20 mouse cellular contexts compared by ENCODE assay signal in the genomic region with DNA sequence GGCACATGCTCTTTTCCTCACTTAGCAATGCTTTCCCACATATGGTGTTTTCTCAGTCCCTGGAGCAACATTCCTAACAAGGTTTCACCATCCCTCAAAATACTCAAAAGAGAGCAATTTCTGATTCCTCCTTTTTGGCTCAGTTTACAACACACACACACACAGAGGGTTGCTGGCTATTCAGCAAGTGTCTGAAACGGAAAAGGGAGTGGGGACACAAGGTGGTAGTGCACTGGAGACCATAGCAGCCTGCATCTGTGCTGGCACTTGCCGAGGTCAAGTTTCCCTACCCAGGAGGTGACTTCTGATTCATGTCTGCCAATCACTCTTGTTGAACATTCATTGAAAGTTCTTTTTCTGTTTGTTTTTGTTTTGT. TPM values are rescaled to one million over a fixed set of nuclear protein-coding genes. Genes with fewer than 3 reads are reported as not detected.
A peak's percentile ranks its signal among the peaks of the same experiment; 100 is the strongest.
DNase-seq lines count a peak whose midpoint lies in the region; ATAC-seq and TF ChIP-seq lines count a peak whose summit lies in the region.
"Had no signal": no experiment of that assay in that cellular context is flagged by ENCODE, and none has a peak within 500 bp of the region (broad histone marks: within the 10 kb centered on the region; RNA-seq: fewer than 3 reads in every experiment).

No protein-coding gene starts in this region.

- H3K27ac ChIP-seq in gastrocnemius, adult 2 months = peak overlapping the region; percentile 79
- peak overlapping the region; percentile 60; the same call in 1 of the 2 replicates for H3K27ac ChIP-seq in heart, postnatal 0 days (ENCODE audit: low read depth)
- H3K27ac ChIP-seq in embryonic facial prominence, embryonic 13.5 days = peak overlapping the region; percentile 81
- peak overlapping the region; percentile 69 for H3K27ac ChIP-seq in embryonic fibroblast, embryonic 13.5 days (ENCODE audit: insufficient read depth, low read length)
- H3K27ac ChIP-seq: forebrain, embryonic 13.5 days; intestine, embryonic 15.5 days; liver, embryonic 13.5 days had no signal

- TF ChIP-seq POLR2A in embryonic fibroblast, embryonic 13.5 days (IDR thresholded peaks at IDR 0.05; ENCODE audit: low read depth, low read length) = no peak

- WGBS in heart, postnatal 0 days = 69% methylated on average over 2 of the region's 2 CpGs
- 42% methylated on average over 2 of the region's 2 CpGs for WGBS in embryonic facial prominence, embryonic 13.5 days

- H3K4me1 ChIP-seq in heart, postnatal 0 days (ENCODE audit: control insufficient read depth, insufficient read depth) = peaks cover 12% of the 10 kb centered on the region; the same call in 1 of the 2 replicates
- H3K4me1 ChIP-seq in embryonic facial prominence, embryonic 13.5 days = peaks cover 36% of the 10 kb centered on the region
- peaks cover 7% of the 10 kb centered on the region for H3K4me1 ChIP-seq in embryonic fibroblast, embryonic 13.5 days (ENCODE audit: control insufficient read depth, insufficient read depth, low read length)
- H3K4me1 ChIP-seq: forebrain, embryonic 13.5 days; liver, embryonic 13.5 days had no signal

- intact Hi-C loops in gastrocnemius, adult 2 months (cut with DNase I) = loop anchor here (5.0 kb wide), 1 partner anchor 56 kb away; no protein-coding TSS in a partner anchor

- ATAC-seq in heart, postnatal 0 days (ENCODE audit: insufficient read depth, low read depth) = no peak
- no peak for ATAC-seq in embryonic facial prominence, embryonic 13.5 days (ENCODE audit: insufficient number of reproducible peaks, insufficient read depth, low FRiP score, low TSS enrichment, low read depth)
- ATAC-seq: intestine, embryonic 15.5 days; Patski had no signal

- no peaks in the 10 kb centered on the region for H3K36me3 ChIP-seq in heart, postnatal 0 days (replicated peaks; ENCODE audit: control insufficient read depth, insufficient read depth, low read length)
- H3K36me3 ChIP-seq in embryonic facial prominence, embryonic 13.5 days = peaks cover 29% of the 10 kb centered on the region
- H3K36me3 ChIP-seq: G1E; intestine, embryonic 15.5 days; liver, embryonic 13.5 days had no signal

- H3K9ac ChIP-seq in heart, postnatal 0 days (replicated peaks; ENCODE audit: low read depth, low read length) = no peak overlapping the region
- no peak overlapping the region for H3K9ac ChIP-seq in embryonic facial prominence, embryonic 13.5 days
- H3K9ac ChIP-seq: forebrain, embryonic 13.5 days; intestine, embryonic 15.5 days; liver, embryonic 13.5 days had no signal

- no peak overlapping the region for H3K4me3 ChIP-seq in gastrocnemius, adult 2 months
- no peak overlapping the region for H3K4me3 ChIP-seq in heart, postnatal 0 days (ENCODE audit: low read depth, low read length)
- H3K4me3 ChIP-seq in embryonic facial prominence, embryonic 13.5 days = no peak overlapping the region
- H3K4me3 ChIP-seq in embryonic fibroblast, embryonic 13.5 days (ENCODE audit: insufficient read depth, low read length) = no peak overlapping the region
- H3K4me3 ChIP-seq: forebrain, embryonic 13.5 days; intestine, embryonic 15.5 days; liver, embryonic 13.5 days had no signal

- no peak for TF ChIP-seq EP300 in heart, postnatal 0 days (IDR thresholded peaks at IDR 0.05; ENCODE audit: low read depth)

- no peak for DNase-seq in gastrocnemius, adult 2 months
- no peak for DNase-seq in gastrocnemius, adult 18-20 months (ENCODE audit: low spot score)
- no peak for DNase-seq in heart, postnatal 0 days (ENCODE audit: low spot score)
- DNase-seq in heart, postnatal 4 days = no peak
- no peak for DNase-seq in kidney, adult 11 months
- DNase-seq: B cell, adult 2 months; layer of hippocampus, adult 9-11 months; liver, embryonic 13.5 days; lung, adult 2 months; right cerebral cortex, postnatal 25 days; spleen, adult 18-20 months had no signal

- no peaks in the 10 kb centered on the region for H3K27me3 ChIP-seq in heart, postnatal 0 days (ENCODE audit: control insufficient read depth, insufficient read depth, low read length)
- no peaks in the 10 kb centered on the region for H3K27me3 ChIP-seq in embryonic facial prominence, embryonic 13.5 days
- H3K27me3 ChIP-seq: forebrain, embryonic 13.5 days; intestine, embryonic 15.5 days; liver, embryonic 13.5 days; Patski had no signal

- no peak overlapping the region for H3K4me2 ChIP-seq in heart, postnatal 0 days (ENCODE audit: low read depth, low read length)
- H3K4me2 ChIP-seq in embryonic facial prominence, embryonic 13.5 days = no peak overlapping the region
- H3K4me2 ChIP-seq: forebrain, embryonic 13.5 days; intestine, embryonic 15.5 days; liver, embryonic 13.5 days had no signal

- no peaks in the 10 kb centered on the region for H3K9me3 ChIP-seq in heart, postnatal 0 days (replicated peaks; ENCODE audit: control insufficient read depth, low read length)
- H3K9me3 ChIP-seq in embryonic facial prominence, embryonic 13.5 days = no peaks in the 10 kb centered on the region
- H3K9me3 ChIP-seq: forebrain, embryonic 13.5 days; intestine, embryonic 15.5 days had no signal

- no peak for TF ChIP-seq CTCF in gastrocnemius, adult 2 months (IDR thresholded peaks at IDR 0.05)
- no peak for TF ChIP-seq CTCF in heart, postnatal 0 days (IDR thresholded peaks at IDR 0.05; ENCODE audit: low read depth)
- no peak for TF ChIP-seq CTCF in embryonic fibroblast, embryonic 13.5 days (IDR thresholded peaks at IDR 0.05; ENCODE audit: borderline replicate concordance, insufficient read depth, low read length)

RNA-seq across cellular contexts. Expression of a gene that starts 59.9 kb away (rescaled TPM):
- 1 to 10 TPM; 1.4 to 2.4 TPM for total RNA-seq in gastrocnemius, adult 2 months (2021)
- 1 to 10 TPM; 1.5 to 1.8 TPM for total RNA-seq in gastrocnemius, adult 18-20 months (2021)
- total RNA-seq in heart, postnatal 0 days (2014; rRNA removed; ENCODE audit: low replicate concordance) = 5.2 and 8.3 TPM in 2 replicates
- 5.5 and 6.1 TPM in 2 replicates for polyA plus RNA-seq in heart, postnatal 0 days (2015; fragmentation: Nextera tagmentation; extraction: Ambion mirVana)
- total RNA-seq in heart, postnatal 4 days (2021) = 1 to 10 TPM; 3.1 to 3.2 TPM
- polyA plus RNA-seq in embryonic facial prominence, embryonic 13.5 days (2015; fragmentation: Nextera tagmentation; extraction: Ambion mirVana) = 35.3 and 41.1 TPM in 2 replicates
- polyA plus RNA-seq in embryonic fibroblast, embryonic 13.5 days (2011; ENCODE audit: insufficient read length, low read depth, missing spikeins) = 8.0 and 9.1 TPM in 2 replicates
- total RNA-seq: CH12.LX; G1E; hematopoietic stem cell, adult 5-6 weeks; megakaryocyte, adult 5-6 weeks had no signal
- polyA plus RNA-seq: G1E, Patski had no signal
